Mouse (Mus musculus): ENCODE results near the gene Fam131a. TPM values are rescaled to one million over a fixed set of nuclear protein-coding genes. Genes with fewer than 3 reads are reported as not detected.

Gene Fam131a
- total and polyA plus RNA-seq, 3 experiments: not detected

GRCm38 (mm10) chr16:20726384-20726783 is 33.3 kb downstream of the Fam131a start:
- DNase-seq (ENCODE audit: low read depth, low spot score): no peak
- TF ChIP-seq ZMIZ1 (IDR thresholded peaks at IDR 0.05; ENCODE audit: low read depth, low read length) (no peak), MYB (IDR thresholded peaks at IDR 0.05; ENCODE audit: low read depth, low read length) (no peak), ZC3H11A (IDR thresholded peaks at IDR 0.05; ENCODE audit: low read depth, low read length) (no peak), TBP (IDR thresholded peaks at IDR 0.05; ENCODE audit: low read depth, low read length) (no peak), CHD1 (IDR thresholded peaks at IDR 0.05; ENCODE audit: low read depth, low read length) (no peak), NRF1 (IDR thresholded peaks at IDR 0.05; ENCODE audit: insufficient read depth, low read depth, low read length, poor library complexity, severe bottlenecking) (no peak), RAD21 (IDR thresholded peaks at IDR 0.05; ENCODE audit: low read depth, low read length) (no peak), CTCF (IDR thresholded peaks at IDR 0.05 in 2 of 3, conservative IDR thresholded peaks at IDR 0.05 in 1 of 3; ENCODE audit: control insufficient read depth in 1 of 3, insufficient read depth in 1 of 3, low read depth in 2 of 3, low read length in 3 of 3, poor library complexity in 1 of 3, severe bottlenecking in 1 of 3) (no peak), ZNF384 (IDR thresholded peaks at IDR 0.05; ENCODE audit: low read depth, low read length) (no peak), ELF1 (IDR thresholded peaks at IDR 0.05; ENCODE audit: low read depth, low read length) (no peak), RCOR1 (IDR thresholded peaks at IDR 0.05; ENCODE audit: low read depth, low read length) (no peak), TCF12 (IDR thresholded peaks at IDR 0.05; ENCODE audit: low read depth, low read length) (no peak), MYC (IDR thresholded peaks at IDR 0.05; ENCODE audit: low read depth, low read length) (no peak), MAFK (IDR thresholded peaks at IDR 0.05; ENCODE audit: borderline replicate concordance, low read depth, low read length) (no peak), POLR2A (IDR thresholded peaks at IDR 0.05; ENCODE audit: control insufficient read depth in 1 of 2, insufficient read depth in 1 of 2, low read depth in 1 of 2, low read length in 2 of 2, poor library complexity in 1 of 2) (no peak), ZKSCAN1 (IDR thresholded peaks at IDR 0.05; ENCODE audit: low read depth, low read length) (no peak), POLR2AphosphoS2 (IDR thresholded peaks at IDR 0.05; ENCODE audit: low read length) (no peak), MXI1 (IDR thresholded peaks at IDR 0.05; ENCODE audit: low read depth, low read length) (no peak), JUND (IDR thresholded peaks at IDR 0.05; ENCODE audit: low read depth, low read length) (no peak)
- no peaks in the 10 kb centered on the region for H3K36me3 ChIP-seq (ENCODE audit: control insufficient read depth in 1 of 2, insufficient read depth in 2 of 2, low read length in 2 of 2)
- H3K27ac ChIP-seq (ENCODE audit: control insufficient read depth, low read depth, low read length): no peak overlapping the region
- no peak overlapping the region for H3K9ac ChIP-seq (ENCODE audit: control insufficient read depth, low read depth, low read length, poor library complexity, severe bottlenecking)
- no peaks in the 10 kb centered on the region for H3K79me2 ChIP-seq (ENCODE audit: control insufficient read depth, insufficient read depth, low read length, poor library complexity)
- H3K9me3 ChIP-seq (replicated peaks; ENCODE audit: insufficient read depth, low read length): no peaks in the 10 kb centered on the region
- H3K27me3 ChIP-seq (ENCODE audit: control insufficient read depth in 1 of 2, insufficient read depth in 2 of 2, low read length in 2 of 2): no peaks in the 10 kb centered on the region; a peak in 1 of 4 replicates
- no peaks in the 10 kb centered on the region for H3K4me1 ChIP-seq (ENCODE audit: control insufficient read depth in 1 of 2, insufficient read depth in 2 of 2, low read length in 2 of 2)
- H3K4me3 ChIP-seq (ENCODE audit: control insufficient read depth in 1 of 2, insufficient read depth in 1 of 2, low read depth in 2 of 2, low read length in 2 of 2): no peak overlapping the region

GRCm38 (mm10) chr16:20730293-20730711 is 37.3 kb downstream of the Fam131a start:
- TF ChIP-seq USF1 (IDR thresholded peaks at IDR 0.05; ENCODE audit: low read depth, low read length) (no peak), GATA1 (IDR thresholded peaks at IDR 0.05; ENCODE audit: low read depth, low read length) (no peak), TBP (IDR thresholded peaks at IDR 0.05; ENCODE audit: low read depth, low read length) (no peak), MEF2A (IDR thresholded peaks at IDR 0.05; ENCODE audit: extremely low read depth, insufficient replicate concordance, low read depth, low read length, poor library complexity, severe bottlenecking) (no peak), NRF1 (IDR thresholded peaks at IDR 0.05; ENCODE audit: insufficient read depth, low read depth, low read length, poor library complexity, severe bottlenecking) (no peak), SIN3A (IDR thresholded peaks at IDR 0.05; ENCODE audit: low read length) (no peak), MYB (IDR thresholded peaks at IDR 0.05; ENCODE audit: low read depth, low read length) (no peak), SMC3 (IDR thresholded peaks at IDR 0.05; ENCODE audit: low read depth, low read length) (no peak), POLR2AphosphoS5 (IDR thresholded peaks at IDR 0.05; ENCODE audit: borderline replicate concordance, low read depth, low read length) (no peak), ZKSCAN1 (IDR thresholded peaks at IDR 0.05; ENCODE audit: low read depth, low read length) (no peak), USF2 (IDR thresholded peaks at IDR 0.05; ENCODE audit: borderline replicate concordance in 1 of 2, insufficient read depth in 1 of 2, low read depth in 1 of 2, low read length in 2 of 2) (no peak), GABPA (IDR thresholded peaks at IDR 0.05; ENCODE audit: low read depth, low read length) (no peak), MXI1 (IDR thresholded peaks at IDR 0.05; ENCODE audit: low read depth, low read length) (no peak), MAFK (IDR thresholded peaks at IDR 0.05; ENCODE audit: borderline replicate concordance, low read depth, low read length) (no peak), CTCF (IDR thresholded peaks at IDR 0.05 in 2 of 3, conservative IDR thresholded peaks at IDR 0.05 in 1 of 3; ENCODE audit: control insufficient read depth in 1 of 3, insufficient read depth in 1 of 3, low read depth in 2 of 3, low read length in 3 of 3, poor library complexity in 1 of 3, severe bottlenecking in 1 of 3) (no peak), BHLHE40 (IDR thresholded peaks at IDR 0.05; ENCODE audit: borderline replicate concordance, low read depth, low read length) (no peak), ZMIZ1 (IDR thresholded peaks at IDR 0.05; ENCODE audit: low read depth, low read length) (no peak), MYC (IDR thresholded peaks at IDR 0.05; ENCODE audit: low read depth, low read length) (no peak)
- no peak for DNase-seq (ENCODE audit: low read depth, low spot score)
- Histone ChIP-seq H3K9ac (ENCODE audit: control insufficient read depth, low read depth, low read length, poor library complexity, severe bottlenecking) (no peak overlapping the region), H3K27me3 (ENCODE audit: control insufficient read depth in 1 of 2, insufficient read depth in 2 of 2, low read length in 2 of 2) (no peaks in the 10 kb centered on the region; a peak in 2 of 4 replicates), H3K36me3 (ENCODE audit: control insufficient read depth in 1 of 2, insufficient read depth in 2 of 2, low read length in 2 of 2) (no peaks in the 10 kb centered on the region), H3K79me2 (ENCODE audit: control insufficient read depth, insufficient read depth, low read length, poor library complexity) (no peaks in the 10 kb centered on the region), H3K4me1 (ENCODE audit: control insufficient read depth in 1 of 2, insufficient read depth in 2 of 2, low read length in 2 of 2) (no peaks in the 10 kb centered on the region), H3K4me3 (ENCODE audit: control insufficient read depth in 1 of 2, insufficient read depth in 1 of 2, low read depth in 2 of 2, low read length in 2 of 2) (no peak overlapping the region), H3K9me3 (replicated peaks; ENCODE audit: insufficient read depth, low read length) (no peaks in the 10 kb centered on the region), H3K27ac (ENCODE audit: control insufficient read depth, low read depth, low read length) (no peak overlapping the region)

Measured in MEL (cell line).